Mouse (Mus musculus) heart, postnatal 10 days (tissue): ENCODE measurements around the gene Mfap5. TPM values are rescaled to one million over a fixed set of nuclear protein-coding genes. Genes with fewer than 3 reads are reported as not detected.
"Not testable (repeated sequence)": the region's sequence is repeated elsewhere in the genome, so short reads cannot be mapped to it uniquely, and the experiment has no call there.

ENCODE experiments used
- DNase-seq, 2 experiments: peaks; one replicate each; pipeline ENCODE4 v3.0.0; 2021
- intact Hi-C: fragments of 180-260 bp; cut with DNase I; formaldehyde crosslinking; loops from one replicate; pipeline ENCODE4 v1.15.1; 2025
- total RNA-seq, 2 experiments: library from RNA; stranded (reverse); gene quantifications; 2 replicates each; pipeline ENCODE4 v1.2.3; 2021

The Mfap5 gene
- total RNA-seq, 2 experiments from 2014 or later: 93.3 to 120 TPM

DNA sequence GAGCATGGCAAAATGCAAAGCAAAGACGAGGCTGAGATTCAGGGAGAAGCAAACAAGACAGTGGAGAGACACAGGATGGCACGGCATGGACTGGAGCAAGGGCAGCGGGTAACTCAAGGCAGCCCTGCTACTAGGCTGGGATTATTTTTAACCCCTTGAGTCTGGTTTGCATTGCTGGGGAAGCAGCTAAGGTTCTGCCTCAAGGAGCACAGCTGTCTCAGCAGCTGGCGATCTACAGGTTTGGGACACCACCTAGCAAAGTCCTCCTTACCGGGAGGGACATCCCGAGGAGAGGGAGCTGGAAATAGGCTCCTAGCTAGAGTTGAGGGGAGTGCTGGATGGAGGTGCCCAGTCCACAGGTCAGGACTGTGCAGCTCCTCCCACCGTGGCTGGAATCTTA, 49.6 kb downstream of the Mfap5 start:
- no peak for DNase-seq
- intact Hi-C loops: no loop called here

DNA sequence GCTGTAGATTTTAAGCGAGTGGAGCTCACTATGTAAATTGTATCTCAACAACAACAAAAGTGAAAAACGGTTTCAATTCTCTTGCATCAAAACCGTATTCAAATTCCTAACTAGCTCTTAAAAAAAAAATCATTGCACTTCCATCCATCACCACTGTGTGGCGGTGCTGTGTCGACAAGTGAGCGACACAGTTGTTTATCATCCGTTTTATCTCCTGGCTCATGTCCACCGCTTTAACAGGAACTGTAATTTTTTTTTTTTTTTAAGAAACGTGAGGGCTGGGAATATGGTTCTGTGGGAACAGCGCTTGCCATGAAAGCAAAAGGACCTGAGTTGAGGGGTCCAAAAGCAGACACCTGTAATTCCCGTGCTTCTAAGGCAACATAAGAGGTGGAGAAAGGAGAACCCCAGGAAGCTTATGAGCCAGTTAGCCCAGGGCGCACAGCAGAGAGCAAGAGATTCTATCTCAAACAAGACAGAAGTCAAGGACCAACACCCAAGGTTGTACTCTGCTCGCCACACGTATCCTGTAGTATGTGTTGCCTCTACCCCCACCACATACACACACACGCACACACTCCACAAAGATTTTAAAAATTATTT, 51.4 kb downstream of the Mfap5 start:
- peak; percentile 66 to 84 for DNase-seq
- intact Hi-C loops: no loop called here

GRCm38 (mm10) chr6:122560427-122560826, 54.8 kb downstream of the Mfap5 start:
- intact Hi-C loops: no loop called here
- peak; percentile 69 to 82 for DNase-seq

- intact Hi-C loops: no loop called here
- no peak for DNase-seq
Measured at GRCm38 (mm10) chr6:122561005-122561404, 55.4 kb downstream of the Mfap5 start.

DNA sequence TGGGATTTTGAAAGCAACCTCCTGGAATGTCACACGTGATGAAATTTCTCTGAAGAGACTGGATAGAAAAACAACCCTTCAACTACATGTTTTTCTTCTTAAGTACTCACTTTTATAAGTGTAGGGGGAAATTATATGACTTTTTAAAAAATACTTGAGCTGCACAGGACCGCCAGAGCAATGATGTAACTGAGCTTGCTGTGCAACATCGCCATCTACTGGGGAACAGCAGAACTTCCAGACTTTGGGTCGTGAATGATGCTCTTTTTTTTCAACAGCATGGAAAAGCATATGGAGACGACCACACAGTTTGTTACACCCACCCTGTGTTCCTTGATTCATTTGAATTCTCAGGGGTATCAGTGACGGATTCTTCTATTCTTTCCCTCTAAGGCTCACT, 56.8 kb downstream of the Mfap5 start:
- peak; percentile 67 to 80 for DNase-seq
- intact Hi-C loops: loop anchor here (2.0 kb wide), 2 partner anchors 66 to 160 kb away; no protein-coding TSS in a partner anchor

DNA sequence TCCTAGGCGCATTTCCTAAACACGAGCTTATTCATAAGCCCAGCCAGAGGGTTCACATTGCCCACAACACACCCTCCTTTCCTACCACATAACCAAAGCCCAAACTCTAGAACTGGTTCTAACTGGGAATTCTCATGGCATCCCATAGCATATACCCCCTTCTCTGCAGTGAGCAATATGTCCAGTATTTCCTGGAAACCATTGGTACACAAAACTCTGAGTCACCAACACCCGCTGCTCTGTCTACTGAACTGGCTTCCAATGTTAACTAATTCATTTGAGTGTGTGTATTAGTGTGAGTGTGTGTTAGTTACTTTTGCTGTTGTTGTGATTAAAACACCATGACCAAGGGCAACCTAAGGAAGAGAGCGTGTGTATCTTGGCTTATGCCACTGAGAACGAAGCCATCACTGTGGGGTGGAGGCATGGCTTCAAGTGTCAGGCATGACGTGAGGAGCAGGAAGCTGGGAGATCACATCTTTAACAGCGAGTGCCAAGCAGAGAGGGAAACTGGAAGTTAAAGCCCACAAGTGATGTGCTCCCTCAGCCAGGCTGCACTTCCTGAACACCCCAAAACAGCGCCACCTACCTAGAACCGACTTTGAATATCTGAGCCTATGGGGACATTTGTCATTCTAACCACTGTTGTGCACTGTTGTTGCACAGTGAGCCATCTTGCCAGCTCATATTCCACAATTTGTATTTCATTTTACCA, 59.6 kb downstream of the Mfap5 start:
- no peak for DNase-seq
- intact Hi-C loops: no loop called here

GRCm38 (mm10) chr6:122569113-122569512, 63.5 kb downstream of the Mfap5 start:
- intact Hi-C loops: no loop called here
- DNase-seq: no peak

DNA sequence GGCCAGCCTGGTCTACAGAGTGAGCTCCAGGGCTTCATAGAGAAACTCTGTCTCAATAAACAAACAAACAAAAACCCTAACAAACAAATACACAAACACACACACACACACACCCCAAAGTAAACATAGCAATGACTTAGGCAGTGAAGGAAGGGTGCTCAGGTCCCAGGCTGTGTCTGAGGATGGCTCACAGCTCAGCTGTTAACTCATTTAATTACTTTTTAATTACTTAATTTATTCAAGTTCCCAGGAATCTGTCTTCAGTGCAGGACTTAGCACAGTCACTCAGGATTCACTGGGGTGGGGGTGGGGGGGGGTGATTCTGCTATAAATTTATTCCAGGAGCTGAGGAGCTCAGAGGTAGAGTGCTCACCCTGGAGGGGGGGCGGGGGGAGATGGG, 64.1 kb downstream of the Mfap5 start:
- DNase-seq: no peak
- intact Hi-C loops: no loop called here

GRCm38 (mm10) chr6:122570695-122571616, 65.3 kb downstream of the Mfap5 start:
- intact Hi-C loops: no loop called here
- no peak for DNase-seq

DNA sequence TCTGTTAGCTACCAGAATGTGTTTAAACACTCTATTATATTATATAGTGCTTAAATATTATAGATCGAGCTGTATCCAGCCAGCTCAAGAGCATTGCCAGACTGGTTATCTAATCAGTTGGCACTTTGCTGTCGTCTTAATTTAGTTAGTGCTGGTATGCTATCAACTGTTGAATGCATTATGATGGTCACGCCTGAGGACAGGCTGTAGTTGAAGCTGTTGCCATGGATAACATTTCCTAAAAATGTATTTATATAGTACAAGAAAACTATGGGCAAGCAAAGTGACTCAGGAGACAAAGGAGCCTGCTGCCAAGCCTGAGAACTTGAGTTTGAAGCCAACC, 65.9 kb downstream of the Mfap5 start:
- intact Hi-C loops: no loop called here
- DNase-seq: no peak

DNA sequence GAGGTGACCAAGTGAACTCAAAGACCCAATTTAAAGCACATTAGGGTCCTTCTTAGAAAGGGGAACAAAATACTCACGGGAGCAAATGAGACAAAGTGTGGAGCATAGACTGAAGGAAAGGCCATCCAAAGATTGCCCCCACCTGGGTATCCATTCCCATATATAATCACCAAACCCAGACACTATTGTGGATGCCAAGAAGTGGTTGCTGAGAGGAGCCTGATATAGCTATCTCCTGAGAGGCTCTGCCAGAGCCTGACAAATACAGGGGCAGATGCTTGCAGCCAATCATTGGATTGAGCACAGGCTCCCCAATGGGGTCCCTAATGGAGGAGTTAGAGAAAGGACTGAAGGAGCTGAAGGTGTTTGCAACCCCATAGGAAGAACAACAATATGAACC, 69.4 kb downstream of the Mfap5 start:
- DNase-seq, intact Hi-C loops: not testable (repeated sequence)

GRCm38 (mm10) chr6:122577030-122577429, 71.4 kb downstream of the Mfap5 start:
- no peak for DNase-seq
- intact Hi-C loops: no loop called here

Other genes starting within 250 kb of the Mfap5 start
- gene Klrg1, start 223.0 kb upstream of the Mfap5 start, total RNA-seq: not detected
- 10 to 100 TPM; 51.8 to 52.1 TPM for gene M6pr, start 197.1 kb upstream of the Mfap5 start, total RNA-seq
- gene Phc1, start 165.3 kb upstream of the Mfap5 start, total RNA-seq: 10 to 100 TPM; 22.1 to 24.3 TPM
- gene Rimklb, start 7.1 kb upstream of the Mfap5 start, total RNA-seq: under 1 TPM in 1 of 2 experiments, not detected in 1; 0.45 TPM
- not detected for gene Aicda, start 48.0 kb downstream of the Mfap5 start, total RNA-seq
- 1 to 10 TPM; 6.4 to 6.9 TPM for gene Apobec1, start 96.6 kb downstream of the Mfap5 start, total RNA-seq
- not detected for gene Gdf3, start 104.2 kb downstream of the Mfap5 start, total RNA-seq
- gene Dppa3, start 120.6 kb downstream of the Mfap5 start, total RNA-seq: not detected
- gene Nanog, start 201.6 kb downstream of the Mfap5 start, total RNA-seq: not detected